Mouse (Mus musculus) spleen, embryonic (tissue): ENCODE results near the gene Ppm1j.

Source experiments
- CTCF ChIA-PET: fragments of 350-600 bp; sonication (Branson Sonifier 250); formaldehyde crosslinking; loops from one replicate; lab custom pipeline; 2022; lab: Charles Lee

Ppm1j gene

DNA sequence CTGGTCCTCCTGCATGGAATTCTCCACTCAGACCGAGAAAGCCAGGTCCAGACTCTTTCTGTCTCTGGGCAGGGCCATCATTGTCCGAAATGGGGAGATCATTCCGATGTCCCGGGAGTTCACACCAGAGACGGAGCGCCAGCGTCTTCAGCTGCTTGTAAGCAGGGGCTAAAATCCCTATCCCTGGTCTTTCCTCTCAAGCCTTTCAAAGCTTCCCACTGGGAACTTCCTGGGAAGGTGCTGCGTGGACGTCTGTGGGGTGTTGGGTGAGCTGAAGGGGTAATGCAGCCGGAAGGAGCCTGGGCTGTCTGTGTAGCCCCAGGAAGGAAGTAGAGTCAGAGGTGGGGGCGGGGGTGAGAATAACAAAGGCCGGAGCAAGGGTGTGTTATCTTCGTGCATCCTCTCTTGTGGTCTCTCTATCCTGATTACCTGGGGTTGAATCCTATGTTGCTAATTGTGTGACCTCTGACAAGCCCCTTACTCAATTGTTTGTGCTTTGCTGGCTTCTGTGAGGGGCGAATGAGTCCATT lies 3.2 kb downstream of the Ppm1j start:
- CTCF ChIA-PET = no interaction called here

DNA sequence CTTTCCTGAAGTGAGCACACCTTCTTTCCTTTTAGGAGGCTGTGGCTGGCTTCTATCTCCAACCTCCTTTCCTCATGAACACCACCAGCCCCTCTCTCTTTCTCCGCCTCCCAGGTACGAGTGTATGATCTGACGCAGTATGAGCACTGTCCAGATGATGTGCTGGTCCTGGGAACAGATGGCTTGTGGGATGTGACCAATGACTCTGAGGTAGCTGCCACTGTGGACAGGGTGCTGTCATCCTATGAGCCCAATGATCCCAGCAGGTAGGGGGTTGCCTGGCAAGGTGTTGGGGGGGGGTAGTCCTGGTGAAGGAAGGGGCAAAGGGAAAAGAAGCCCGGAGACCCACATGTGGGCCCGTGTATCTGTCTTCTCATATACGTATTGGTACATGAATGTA lies 4.4 kb downstream of the Ppm1j start:
- CTCF ChIA-PET = no interaction called here

GRCm38 (mm10) chr3:104788075-104788474 lies 7.2 kb downstream of the Ppm1j start, which contains the start of gene Rhoc:
Gene Rhoc, plus strand, starts transcription at chr3:104788375.
- CTCF ChIA-PET = no interaction called here

DNA sequence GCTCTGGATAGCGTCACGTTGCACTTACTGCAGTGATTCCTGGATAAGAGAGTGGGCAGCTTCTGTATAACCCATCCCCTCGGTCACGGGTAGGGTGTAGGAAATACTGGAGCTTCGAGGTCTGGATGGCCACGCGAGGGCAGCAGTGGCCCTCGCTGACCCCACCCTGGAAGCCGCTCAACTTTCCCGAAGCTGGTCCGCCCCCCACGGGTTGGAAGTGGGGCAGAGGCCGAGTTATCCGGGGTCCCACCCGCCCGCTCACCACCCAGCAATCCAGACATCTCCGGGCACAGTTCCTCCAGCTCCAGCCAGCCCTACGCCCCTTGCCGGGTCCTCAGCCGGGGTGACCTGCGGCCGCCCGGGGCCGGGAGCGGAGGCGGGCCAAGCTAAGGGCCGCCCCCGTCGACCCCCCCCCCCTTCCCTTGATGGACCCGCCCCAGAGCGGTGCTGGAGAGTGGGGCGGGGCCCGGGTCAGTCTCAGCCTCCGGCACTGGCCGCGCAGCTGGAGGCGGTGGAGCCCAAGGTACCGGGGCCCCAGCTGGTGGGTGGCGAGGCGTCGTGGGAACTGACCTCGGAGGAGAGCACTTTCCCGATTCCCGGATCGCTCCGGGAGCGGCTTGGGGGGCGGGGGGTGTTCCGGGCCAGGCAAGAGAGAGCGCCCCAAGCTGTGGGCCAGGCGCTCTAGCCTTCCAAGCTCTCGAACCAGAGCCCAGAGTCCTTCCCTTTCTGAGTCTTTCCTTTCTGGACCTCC lies 7.9 kb downstream of the Ppm1j start:
- CTCF ChIA-PET = no interaction called here

- CTCF ChIA-PET = no interaction called here
Measured at GRCm38 (mm10) chr3:104789312-104789605, 8.4 kb downstream of the Ppm1j start.

DNA sequence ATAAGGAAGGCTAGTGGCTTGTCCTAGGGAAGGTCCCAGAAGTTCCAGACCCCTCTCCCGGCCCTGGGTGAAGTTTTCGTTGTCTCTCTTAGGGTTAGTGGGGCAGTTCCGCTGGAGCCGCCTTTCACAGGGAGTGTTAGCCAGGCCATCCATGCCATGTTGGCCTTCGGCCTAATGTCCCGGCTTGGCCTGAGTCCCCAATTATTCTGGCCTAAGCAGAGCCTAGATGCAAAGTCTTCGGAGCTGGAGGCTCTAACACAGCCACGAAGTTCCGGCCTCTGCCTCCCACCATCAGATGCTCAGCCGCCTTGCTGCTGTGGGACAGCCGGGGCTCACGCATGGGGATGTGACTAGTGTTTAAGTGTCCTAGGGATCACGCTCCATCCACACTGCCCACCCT lies 9.0 kb downstream of the Ppm1j start:
- CTCF ChIA-PET = no interaction called here

DNA sequence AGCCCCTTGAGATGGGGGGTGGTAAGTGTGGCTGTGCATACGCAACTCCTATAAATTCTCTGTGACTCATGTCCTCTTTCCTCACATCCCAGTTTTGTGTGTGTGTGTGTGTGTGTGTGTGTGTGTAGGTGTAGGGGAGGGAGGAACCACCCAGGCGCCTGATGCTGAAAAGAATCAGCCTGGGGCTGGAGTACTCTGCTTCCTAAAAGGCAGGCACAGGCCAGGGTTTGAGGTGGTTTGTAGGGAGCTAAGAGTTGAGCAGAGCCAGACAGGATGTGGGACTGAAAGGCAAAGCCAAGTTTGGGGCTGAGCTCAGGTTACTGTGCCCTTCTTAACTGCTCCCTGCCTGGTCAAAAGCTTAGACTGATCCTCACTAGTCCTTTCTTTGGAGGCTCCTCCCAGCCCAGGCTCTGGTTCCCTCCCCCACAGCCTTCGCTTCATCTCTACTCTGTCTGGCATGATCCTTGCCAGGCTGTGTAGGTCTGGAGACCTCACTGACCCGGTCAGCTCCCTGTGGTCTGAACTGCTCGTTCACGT lies 9.6 kb downstream of the Ppm1j start:
- CTCF ChIA-PET = no interaction called here

DNA sequence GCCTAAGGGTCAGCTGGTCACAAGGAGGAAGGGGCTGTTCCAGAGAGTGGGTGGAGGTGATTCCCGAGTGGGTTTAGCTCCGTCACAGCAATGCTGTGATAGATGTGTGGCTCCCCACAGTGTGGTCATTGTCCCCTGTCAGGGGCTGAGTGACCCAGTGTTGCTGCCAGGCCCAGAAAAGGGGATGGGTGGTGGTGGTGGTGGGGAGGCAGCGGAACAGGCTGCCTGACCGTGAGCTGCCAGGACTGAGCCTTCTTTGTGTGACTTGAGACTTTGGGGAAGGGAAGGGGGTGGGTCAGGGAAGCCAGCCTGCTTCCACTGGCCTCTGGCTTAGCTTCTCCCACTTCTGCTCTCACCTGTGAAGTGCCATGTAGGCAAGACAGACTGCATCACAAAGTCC lies 10.2 kb downstream of the Ppm1j start:
- CTCF ChIA-PET = no interaction called here

DNA sequence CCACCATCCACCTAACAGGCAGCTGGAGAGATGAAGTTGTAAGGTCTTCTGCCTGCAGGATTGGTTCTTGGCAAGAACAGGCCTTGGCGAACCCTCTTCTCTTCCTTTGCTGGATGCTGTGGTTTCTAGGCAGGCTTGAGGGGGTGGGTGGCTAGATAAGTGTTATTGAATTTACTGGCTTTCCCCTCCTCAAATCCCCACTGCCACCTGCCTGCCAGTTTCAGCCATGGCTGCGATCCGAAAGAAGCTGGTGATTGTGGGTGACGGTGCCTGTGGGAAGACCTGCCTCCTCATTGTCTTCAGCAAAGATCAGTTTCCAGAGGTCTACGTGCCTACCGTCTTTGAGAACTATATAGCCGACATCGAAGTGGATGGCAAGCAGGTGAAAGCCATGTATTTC lies 10.8 kb downstream of the Ppm1j start:
- CTCF ChIA-PET = no interaction called here

DNA sequence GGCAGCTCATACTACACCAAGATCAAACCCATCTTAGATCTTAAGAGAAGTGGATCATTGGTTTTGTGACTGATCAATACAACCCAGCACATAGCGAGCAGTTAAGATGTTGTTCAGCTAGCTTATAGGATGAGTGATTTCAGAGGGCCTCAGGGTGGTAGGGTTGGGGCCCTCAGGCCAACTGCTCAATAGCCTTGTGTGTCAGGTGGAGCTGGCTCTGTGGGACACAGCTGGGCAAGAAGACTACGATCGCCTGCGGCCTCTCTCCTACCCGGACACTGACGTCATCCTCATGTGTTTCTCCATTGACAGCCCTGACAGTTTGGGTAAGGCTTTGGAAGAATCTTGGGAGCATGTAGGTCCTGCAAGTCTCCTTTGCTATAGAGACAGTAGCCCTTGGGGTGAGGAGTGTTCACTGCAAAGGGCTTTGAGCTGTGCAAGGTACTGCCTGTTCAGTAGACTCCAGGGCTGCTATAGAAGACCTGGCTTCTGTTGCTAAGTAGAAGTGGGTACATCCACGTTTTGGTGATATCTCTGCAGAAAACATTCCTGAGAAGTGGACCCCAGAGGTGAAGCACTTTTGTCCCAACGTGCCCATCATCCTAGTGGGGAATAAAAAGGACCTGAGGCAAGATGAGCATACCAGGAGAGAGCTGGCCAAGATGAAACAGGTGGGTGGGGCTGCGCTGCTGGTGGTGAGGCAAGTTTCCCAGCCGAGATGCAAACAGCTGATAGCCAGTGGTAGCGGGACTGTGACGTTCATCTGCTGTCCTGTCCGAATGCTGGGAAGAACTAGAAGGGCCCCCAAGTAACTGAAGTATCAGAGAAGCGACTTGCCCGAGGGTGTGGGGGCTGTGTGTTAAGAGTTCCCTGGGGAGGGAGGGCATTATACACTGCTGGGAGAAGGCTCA lies 11.8 kb downstream of the Ppm1j start:
- CTCF ChIA-PET = no interaction called here

GRCm38 (mm10) chr3:104793871-104794828 lies 13.3 kb downstream of the Ppm1j start:
- CTCF ChIA-PET = no interaction called here

- CTCF ChIA-PET = no interaction called here
Measured at GRCm38 (mm10) chr3:104794953-104795470, 14.2 kb downstream of the Ppm1j start.

- CTCF ChIA-PET = no interaction called here
Measured at GRCm38 (mm10) chr3:104795661-104796340, 14.9 kb downstream of the Ppm1j start.

- CTCF ChIA-PET = no interaction called here
Measured at GRCm38 (mm10) chr3:104796430-104797082, 15.7 kb downstream of the Ppm1j start.

DNA sequence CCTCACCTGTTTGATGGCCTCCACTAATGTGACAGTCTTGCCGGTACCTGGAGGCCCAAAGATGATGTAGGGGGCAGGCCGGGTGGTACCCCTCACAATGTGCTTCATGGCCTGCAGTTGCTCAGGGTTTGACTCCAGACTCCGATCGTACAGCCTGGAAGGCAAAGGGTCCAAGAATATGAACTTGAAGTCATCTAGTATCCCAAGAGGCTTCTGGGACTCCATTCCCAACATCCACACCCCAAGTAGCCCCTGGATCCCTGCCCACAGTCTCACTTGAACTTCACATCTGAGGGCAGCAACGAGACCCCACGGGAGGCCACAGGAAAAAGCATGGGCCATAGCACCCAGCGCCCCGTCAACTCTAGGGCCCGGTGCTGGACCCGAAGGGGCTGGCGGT lies 19.8 kb downstream of the Ppm1j start:
- CTCF ChIA-PET = no interaction called here

GRCm38 (mm10) chr3:104801481-104801880 lies 20.6 kb downstream of the Ppm1j start:
- CTCF ChIA-PET = no interaction called here

DNA sequence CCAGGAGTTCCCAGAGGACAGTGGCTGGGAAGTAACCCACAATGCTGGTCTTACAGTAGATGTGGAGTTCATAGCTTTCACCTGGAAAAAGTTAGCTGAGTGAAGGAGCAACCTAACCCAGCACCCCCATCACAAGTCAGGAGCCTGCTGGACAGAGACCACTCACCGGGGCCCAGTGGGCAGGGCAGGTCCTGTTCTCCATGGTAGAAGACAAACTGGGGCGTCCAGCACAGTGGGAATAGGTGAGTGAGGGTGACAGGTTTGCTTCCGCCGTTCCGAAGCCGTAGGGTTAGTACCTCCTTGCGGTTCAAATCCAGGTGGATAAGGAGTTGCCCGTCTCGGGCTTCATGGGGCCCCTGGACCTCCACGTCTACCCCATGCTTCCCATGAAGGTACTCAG lies 23.5 kb downstream of the Ppm1j start:
- CTCF ChIA-PET = no interaction called here

DNA sequence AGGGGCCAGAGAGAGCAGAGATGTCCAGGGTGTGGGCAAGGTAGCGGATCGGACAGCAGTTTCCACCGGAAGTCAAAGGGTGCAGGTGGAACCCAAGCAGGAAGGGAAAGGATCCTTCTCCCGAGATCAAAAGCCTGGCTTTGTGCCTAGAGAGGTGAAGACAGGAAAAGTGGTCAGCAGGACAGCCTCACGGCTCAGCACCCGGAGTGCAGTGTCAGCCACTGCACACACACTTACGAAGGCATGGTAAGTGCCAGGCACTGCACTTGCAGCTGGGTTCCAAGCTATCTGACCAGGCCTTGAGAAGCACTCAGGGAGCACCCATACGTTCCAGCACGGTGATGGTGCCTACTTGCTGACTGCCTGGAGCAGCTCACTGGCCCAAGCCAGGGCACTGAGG lies 24.7 kb downstream of the Ppm1j start:
- CTCF ChIA-PET = no interaction called here

GRCm38 (mm10) chr3:104811752-104812151 lies 30.9 kb downstream of the Ppm1j start:
- CTCF ChIA-PET = no interaction called here

DNA sequence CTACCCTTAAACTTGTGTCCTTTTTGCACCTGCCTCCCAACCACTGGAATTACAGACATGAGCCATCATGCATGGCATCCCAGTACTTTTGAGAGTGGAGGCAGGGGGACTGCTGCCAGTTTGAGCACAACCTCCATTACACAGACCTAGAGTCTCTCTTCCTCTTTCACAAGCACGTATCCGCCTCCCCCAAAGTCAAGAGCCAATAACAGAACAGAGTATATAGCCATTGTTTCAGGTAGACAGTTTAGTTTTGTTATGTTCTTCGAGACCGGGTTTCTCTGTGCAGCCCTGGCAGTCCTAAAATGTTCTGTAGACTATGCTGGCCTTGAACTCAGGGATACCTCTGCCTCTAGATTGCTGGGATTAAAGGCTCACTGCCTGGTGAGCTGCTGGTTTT lies 31.4 kb downstream of the Ppm1j start:
- CTCF ChIA-PET = no interaction called here
